In the genomic region with DNA sequence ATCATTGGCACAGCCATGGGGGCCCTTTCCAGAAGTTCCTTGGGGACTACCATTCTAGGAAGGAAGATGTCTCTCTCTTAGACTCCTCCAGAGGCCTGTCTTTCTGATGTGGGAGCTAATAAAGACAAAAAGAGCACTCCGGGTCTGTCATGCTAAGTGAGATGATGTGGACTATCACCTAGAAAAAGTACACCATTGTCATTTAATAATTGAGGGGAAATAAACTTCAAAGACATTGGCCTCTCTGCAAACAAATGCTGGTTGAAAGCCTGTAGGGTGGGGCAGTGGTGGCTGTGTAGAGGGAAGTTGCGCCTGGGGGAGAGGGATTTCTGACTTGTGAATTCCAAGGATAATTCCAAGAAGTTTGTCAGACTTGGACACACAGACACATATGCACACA, we compare ENCODE assay signal across 25 mouse cellular contexts.
"Had no signal": no experiment of that assay in that cellular context is flagged by ENCODE, and none has a peak within 500 bp of the region (broad histone marks: within the 10 kb centered on the region; RNA-seq: fewer than 3 reads in every experiment).

No protein-coding gene starts in this region.

- H3K27ac ChIP-seq: embryonic facial prominence, embryonic 10.5 days; embryonic facial prominence, embryonic 12.5 days; embryonic facial prominence, embryonic 13.5 days; embryonic facial prominence, embryonic 15.5 days; forebrain, embryonic 10.5 days; forebrain, embryonic 12.5 days; forebrain, embryonic 13.5 days; forebrain, embryonic 15.5 days; gastrocnemius, adult 2 months; heart, adult 2 months had no signal

- DNase-seq: cerebellum, adult 9-11 months; cerebellum, postnatal 10 days; cerebellum, postnatal 14 days; cerebellum, postnatal 25 days; cerebellum, postnatal 36 days; embryo, embryonic 11 days; forebrain, postnatal 0 days; gastrocnemius, adult 2 months; gastrocnemius, postnatal 10 days; gastrocnemius, postnatal 14 days; gastrocnemius, postnatal 25 days; gastrocnemius, postnatal 36 days; heart, adult 18-20 months; heart, adult 2 months had no signal

- ATAC-seq: forebrain, embryonic 13.5 days; forebrain, embryonic 14.5 days; forebrain, embryonic 15.5 days; forebrain, embryonic 16.5 days; forebrain, postnatal 0 days had no signal

- H3K9ac ChIP-seq: embryonic facial prominence, embryonic 12.5 days; embryonic facial prominence, embryonic 13.5 days; embryonic facial prominence, embryonic 15.5 days; forebrain, embryonic 12.5 days; forebrain, embryonic 13.5 days; forebrain, embryonic 15.5 days; forebrain, postnatal 0 days had no signal

- H3K4me2 ChIP-seq: embryonic facial prominence, embryonic 12.5 days; embryonic facial prominence, embryonic 13.5 days; embryonic facial prominence, embryonic 15.5 days; forebrain, embryonic 12.5 days; forebrain, embryonic 13.5 days; forebrain, embryonic 15.5 days had no signal

- H3K27me3 ChIP-seq: embryonic facial prominence, embryonic 12.5 days; embryonic facial prominence, embryonic 13.5 days; embryonic facial prominence, embryonic 15.5 days; forebrain, embryonic 12.5 days; forebrain, embryonic 13.5 days; forebrain, embryonic 15.5 days had no signal

- H3K36me3 ChIP-seq: embryonic facial prominence, embryonic 10.5 days; embryonic facial prominence, embryonic 12.5 days; embryonic facial prominence, embryonic 13.5 days; embryonic facial prominence, embryonic 15.5 days; forebrain, embryonic 10.5 days; forebrain, embryonic 12.5 days; forebrain, embryonic 15.5 days had no signal

- H3K9me3 ChIP-seq: forebrain, embryonic 12.5 days; forebrain, embryonic 13.5 days; forebrain, embryonic 15.5 days had no signal

- H3K4me3 ChIP-seq: embryonic facial prominence, embryonic 10.5 days; embryonic facial prominence, embryonic 12.5 days; embryonic facial prominence, embryonic 13.5 days; embryonic facial prominence, embryonic 15.5 days; erythroblast, embryonic 14.5 days; forebrain, embryonic 10.5 days; forebrain, embryonic 12.5 days; forebrain, embryonic 13.5 days; forebrain, embryonic 15.5 days; gastrocnemius, adult 2 months; heart, adult 2 months had no signal

- H3K4me1 ChIP-seq: embryonic facial prominence, embryonic 10.5 days; embryonic facial prominence, embryonic 12.5 days; embryonic facial prominence, embryonic 13.5 days; embryonic facial prominence, embryonic 15.5 days; forebrain, embryonic 10.5 days; forebrain, embryonic 12.5 days; forebrain, embryonic 13.5 days; forebrain, embryonic 15.5 days had no signal
